Mouse (Mus musculus) heart, postnatal 0 days (tissue): ENCODE measurements around the gene Mex3a. TPM values are rescaled to one million over a fixed set of nuclear protein-coding genes. Genes with fewer than 3 reads are reported as not detected.

ENCODE experiments used
- ATAC-seq: fragments of 200-750 bp; cut with Nextera tagmentation; 2 replicates; pipeline ENCODE4 v1.8.0; 2017; ENCODE audit warnings: low read depth, moderate number of reproducible peaks, moderate library complexity; ENCODE audit not compliant: insufficient read depth
- DNase-seq: peaks from one replicate; pipeline ENCODE4 v3.0.0-alpha.2; 2016; ENCODE audit warnings: low spot score
- H3K27ac ChIP-seq: fragments of 300-500 bp; sonication (generic); 2 replicates; pipeline ENCODE4 v1.5.1; 2014; ENCODE audit warnings: low read depth, mild to moderate bottlenecking
- H3K27me3 ChIP-seq: fragments of 300-500 bp; sonication (generic); 2 replicates; pipeline ENCODE4 v1.6.1; 2014; ENCODE audit warnings: low read length, mixed read lengths; ENCODE audit not compliant: control insufficient read depth, insufficient read depth
- H3K36me3 ChIP-seq: fragments of 300-500 bp; sonication (generic); replicated peaks from 2 replicates; pipeline ENCODE4 v1.6.1; 2014; ENCODE audit warnings: low read length, mixed read lengths; ENCODE audit not compliant: control insufficient read depth, insufficient read depth
- H3K4me1 ChIP-seq: fragments of 300-500 bp; sonication (generic); 2 replicates; pipeline ENCODE4 v1.6.1; 2014; ENCODE audit warnings: antibody characterized with exemption; ENCODE audit not compliant: control insufficient read depth, insufficient read depth
- H3K4me2 ChIP-seq: fragments of 300-500 bp; sonication (generic); 2 replicates; pipeline ENCODE4 v1.6.1; 2014; ENCODE audit warnings: low read depth, mild to moderate bottlenecking, low read length, moderate library complexity
- H3K4me3 ChIP-seq: fragments of 300-500 bp; sonication (generic); 2 replicates; pipeline ENCODE4 v1.5.1; 2014; ENCODE audit warnings: low read depth, low read length
- H3K9ac ChIP-seq: fragments of 300-500 bp; sonication (generic); replicated peaks from 2 replicates; pipeline ENCODE4 v1.6.1; 2014; ENCODE audit warnings: low read depth, low read length, mixed read lengths
- H3K9me3 ChIP-seq: fragments of 300-500 bp; sonication (generic); replicated peaks from 2 replicates; pipeline ENCODE4 v1.6.1; 2016; ENCODE audit warnings: low read length; ENCODE audit not compliant: control insufficient read depth
- CTCF ChIP-seq: IDR thresholded peaks from 2 replicates; pipeline ENCODE4 v1.5.1; 2016; ENCODE audit warnings: antibody characterized with exemption, control low read depth, low read depth
- EP300 ChIP-seq: IDR thresholded peaks from 2 replicates; pipeline ENCODE4 v1.6.1; 2016; ENCODE audit warnings: antibody characterized with exemption, low read depth
- WGBS: fragments of 180-500 bp; shearing (Covaris S2); extraction: QIAGEN DNeasy Blood & Tissue Kit; methylation state at CpG from one replicate; pipeline ENCODE4 v1.1.7; 2014; 5-methylcytosine and 5-hydroxymethylcytosine counted together
- polyA plus RNA-seq: library from polyadenylated mRNA; unstranded; fragments of >200 nt; fragmentation: Nextera tagmentation; extraction: Ambion mirVana; gene quantifications from 2 replicates; pipeline ENCODE4 v1.2.1, GENCODE M21; 2015
- total RNA-seq: library from RNA; depleted of rRNA; stranded (reverse); fragments of >200 nt; gene quantifications from 2 replicates; pipeline ENCODE4 v1.2.3, GENCODE M21; 2014; ENCODE audit warnings: low replicate concordance

Mex3a gene
- total and polyA plus RNA-seq, 2 experiments from 2014 or later = 2.7 to 6.0 TPM

- TF ChIP-seq EP300 = no peak
- no peak for TF ChIP-seq CTCF
- Histone ChIP-seq H3K4me1 (peaks cover 9% of the 10 kb centered on the region; the same call in 1 of the 2 replicates), H3K9me3 (no peaks in the 10 kb centered on the region), H3K27ac (peak overlapping the region; percentile 68), H3K4me2 (no peak overlapping the region), H3K36me3 (peaks cover 79% of the 10 kb centered on the region), H3K9ac (peak overlapping the region; percentile 2; the same call in 1 of the 2 replicates), H3K4me3 (no peak overlapping the region), H3K27me3 (no peaks in the 10 kb centered on the region)
- ATAC-seq (no peak), DNase-seq (peak; percentile 26)
- 62% methylated on average over 4 of the region's 4 CpGs for WGBS
Observed at GRCm38 (mm10) chr3:88566536-88567061, 34.4 kb downstream of the Mex3a start.

GRCm38 (mm10) chr3:88567892-88568291 lies 35.7 kb downstream of the Mex3a start:
- ATAC-seq = 0 out of 2 replicates have a peak, but pooled peaks have one; percentile 10
- Histone ChIP-seq H3K27ac (no peak overlapping the region), H3K36me3 (peaks cover 67% of the 10 kb centered on the region), H3K9ac (no peak overlapping the region), H3K4me1 (peaks cover 9% of the 10 kb centered on the region; the same call in 1 of the 2 replicates), H3K4me3 (no peak overlapping the region), H3K27me3 (no peaks in the 10 kb centered on the region), H3K9me3 (no peaks in the 10 kb centered on the region), H3K4me2 (no peak overlapping the region)
- no peak for DNase-seq
- WGBS = 75% methylated on average over 6 of the region's 6 CpGs
- TF ChIP-seq EP300 (no peak), CTCF (no peak)

- peaks cover 59% of the 10 kb centered on the region for H3K36me3 ChIP-seq
- WGBS = 91% methylated on average over 2 of the region's 2 CpGs
Observed at GRCm38 (mm10) chr3:88568615-88569014, 36.4 kb downstream of the Mex3a start.

GRCm38 (mm10) chr3:88569093-88569492 lies 36.9 kb downstream of the Mex3a start:
- Histone ChIP-seq H3K36me3 (peaks cover 55% of the 10 kb centered on the region), H3K27me3 (no peaks in the 10 kb centered on the region), H3K9me3 (no peaks in the 10 kb centered on the region), H3K4me3 (no peak overlapping the region), H3K27ac (no peak overlapping the region), H3K4me1 (peaks cover 9% of the 10 kb centered on the region; the same call in 1 of the 2 replicates), H3K9ac (no peak overlapping the region), H3K4me2 (no peak overlapping the region)
- ATAC-seq (no peak), DNase-seq (no peak)
- WGBS = 93% methylated on average over 2 of the region's 2 CpGs
- no peak for TF ChIP-seq CTCF
- TF ChIP-seq EP300 = no peak

More at GRCm38 (mm10) chr3:88568615-88569014, 36.4 kb downstream of the Mex3a start:
- Histone ChIP-seq H3K9ac (no peak overlapping the region), H3K4me3 (no peak overlapping the region), H3K9me3 (no peaks in the 10 kb centered on the region), H3K4me2 (no peak overlapping the region), H3K27ac (no peak overlapping the region), H3K27me3 (no peaks in the 10 kb centered on the region), H3K4me1 (peaks cover 9% of the 10 kb centered on the region; the same call in 1 of the 2 replicates)
- no peak for TF ChIP-seq EP300
- TF ChIP-seq CTCF = no peak
- ATAC-seq = no peak
- DNase-seq = no peak

GRCm38 (mm10) chr3:88569694-88570093 lies 37.5 kb downstream of the Mex3a start:
- TF ChIP-seq EP300 (no peak), CTCF (no peak)
- ATAC-seq = no peak
- Histone ChIP-seq H3K27me3 (no peaks in the 10 kb centered on the region), H3K4me3 (no peak overlapping the region), H3K9me3 (no peaks in the 10 kb centered on the region), H3K9ac (no peak overlapping the region), H3K27ac (no peak overlapping the region), H3K4me2 (no peak overlapping the region), H3K4me1 (peaks cover 9% of the 10 kb centered on the region; the same call in 1 of the 2 replicates), H3K36me3 (peaks cover 49% of the 10 kb centered on the region)
- DNase-seq = no peak
- WGBS = 88% methylated on average over 5 of the region's 5 CpGs

- H3K27me3 ChIP-seq = no peaks in the 10 kb centered on the region
- no peak for TF ChIP-seq CTCF
- TF ChIP-seq EP300 = no peak
- H3K9me3 ChIP-seq = no peaks in the 10 kb centered on the region
- H3K9ac ChIP-seq = no peak overlapping the region
- DNase-seq (no peak), ATAC-seq (no peak)
- no peak overlapping the region for H3K27ac ChIP-seq
- peaks cover 42% of the 10 kb centered on the region for H3K36me3 ChIP-seq
- 93% methylated on average over 10 of the region's 10 CpGs for WGBS
- no peak overlapping the region for H3K4me3 ChIP-seq
- H3K4me1 ChIP-seq = peaks cover 9% of the 10 kb centered on the region; the same call in 1 of the 2 replicates
- no peak overlapping the region for H3K4me2 ChIP-seq
Observed at GRCm38 (mm10) chr3:88570341-88570740, 38.1 kb downstream of the Mex3a start.
